Mouse (Mus musculus): ENCODE measurements around the gene Omp. TPM values are rescaled to one million over a fixed set of nuclear protein-coding genes. Genes with fewer than 3 reads are reported as not detected.

Gene Omp
- polyA plus RNA-seq, 1 experiment from 2014 or later, result 0.13 TPM

DNA sequence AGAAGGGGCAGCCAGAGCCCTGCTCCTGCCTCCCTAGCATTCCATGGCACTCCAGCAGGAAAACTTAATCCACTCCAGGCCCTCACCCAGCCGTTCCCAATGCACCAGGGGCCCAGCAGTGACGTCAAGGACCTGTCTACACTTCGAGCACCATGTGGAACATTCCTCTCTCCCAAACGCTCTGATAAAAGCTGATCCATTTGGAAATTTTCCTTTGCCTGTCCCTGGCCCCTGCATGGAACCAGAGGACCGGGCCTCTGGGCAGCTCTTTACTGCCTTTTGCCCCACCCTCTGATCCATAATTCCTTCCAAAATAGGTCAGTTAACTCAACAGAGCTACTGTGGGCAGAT lies 41.4 kb downstream of the Omp start:
- H3K27me3 ChIP-seq (ENCODE audit: low read depth, poor library complexity, severe bottlenecking), result no peaks in the 10 kb centered on the region
- peaks cover 22% of the 10 kb centered on the region for H3K4me1 ChIP-seq
- no peaks in the 10 kb centered on the region for H3K36me3 ChIP-seq
- H3K27ac ChIP-seq, result no peak overlapping the region
- whole genome bisulfite sequencing, result 66% methylated on average over 5 of the region's 5 CpGs
- H3K4me3 ChIP-seq, result no peak overlapping the region
- DNase-seq (ENCODE audit: low spot score), result no peak
- H3K9me3 ChIP-seq (replicated peaks), result no peaks in the 10 kb centered on the region

DNA sequence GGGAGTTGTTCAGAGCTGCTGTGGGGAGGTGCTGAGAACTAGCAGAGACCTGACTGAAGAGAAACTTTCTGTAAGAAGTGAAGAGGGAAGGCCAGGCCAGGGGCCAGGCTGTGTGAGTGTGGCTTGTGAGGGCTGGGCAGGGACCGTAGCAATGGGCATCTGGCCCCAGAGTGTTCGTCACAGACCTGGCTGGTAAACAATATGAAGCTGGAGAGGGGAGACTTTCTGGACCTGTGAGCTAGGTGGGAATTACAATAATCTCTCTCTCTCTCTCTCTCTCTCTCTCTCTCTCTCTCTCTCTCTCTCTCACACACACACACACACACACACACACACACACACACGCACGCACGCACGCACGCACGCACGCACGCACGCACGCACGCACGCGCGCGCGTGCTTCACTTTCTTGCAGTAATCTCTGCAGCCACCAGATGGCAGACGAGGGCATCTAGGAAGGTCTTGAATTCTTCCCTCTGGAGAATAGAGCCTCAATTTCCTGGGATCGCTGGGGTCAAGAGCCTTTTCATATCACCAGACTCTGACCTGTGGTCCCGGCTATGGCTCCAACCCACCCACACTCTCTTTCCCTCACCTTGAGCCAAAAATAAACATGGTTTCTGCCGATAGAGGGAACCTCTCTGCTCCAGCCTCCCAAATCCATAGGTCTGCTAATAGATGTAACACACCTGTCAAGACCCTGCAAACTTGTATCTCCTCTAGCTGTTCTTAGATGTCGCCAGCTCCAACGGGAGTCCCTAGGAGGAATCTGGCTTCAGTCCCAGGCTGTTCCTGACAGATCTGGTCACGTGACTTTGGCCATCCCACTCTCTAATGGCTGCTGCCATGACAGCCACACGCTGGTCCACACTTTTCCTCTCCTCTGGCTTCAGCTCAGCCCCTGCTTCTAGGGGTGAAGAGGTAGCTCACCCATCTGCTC lies 42.0 kb downstream of the Omp start:
- peak; percentile 87 for DNase-seq (ENCODE audit: low spot score)
- Histone ChIP-seq H3K36me3 (no peaks in the 10 kb centered on the region; the same call in 1 of the 2 replicates), H3K9me3 (replicated peaks) (no peaks in the 10 kb centered on the region), H3K27ac (peak overlapping the region; percentile 87), H3K27me3 (ENCODE audit: low read depth, poor library complexity, severe bottlenecking) (no peaks in the 10 kb centered on the region), H3K4me3 (peak overlapping the region; percentile 42), H3K4me1 (peaks cover 22% of the 10 kb centered on the region)
- 26% methylated on average over 17 of the region's 26 CpGs for WGBS

- no peak for DNase-seq (ENCODE audit: low spot score)
- Histone ChIP-seq H3K27ac (peak overlapping the region; percentile 87), H3K27me3 (ENCODE audit: low read depth, poor library complexity, severe bottlenecking) (no peaks in the 10 kb centered on the region), H3K4me3 (peak overlapping the region; percentile 42; the same call in 1 of the 2 replicates), H3K9me3 (replicated peaks) (no peaks in the 10 kb centered on the region), H3K36me3 (peaks cover 6% of the 10 kb centered on the region), H3K4me1 (peaks cover 22% of the 10 kb centered on the region)
- WGBS, result 93% methylated on average over 11 of the region's 11 CpGs
Measured at GRCm38 (mm10) chr7:98102488-98102887, 42.8 kb downstream of the Omp start.

- Histone ChIP-seq H3K4me1 (peaks cover 5% of the 10 kb centered on the region; the same call in 1 of the 2 replicates), H3K9me3 (replicated peaks) (no peaks in the 10 kb centered on the region), H3K36me3 (peaks cover 19% of the 10 kb centered on the region), H3K27ac (no peak overlapping the region), H3K4me3 (no peak overlapping the region), H3K27me3 (ENCODE audit: low read depth, poor library complexity, severe bottlenecking) (no peaks in the 10 kb centered on the region)
- WGBS, result 95% methylated on average over 8 of the region's 8 CpGs
- no peak for DNase-seq (ENCODE audit: low spot score)
Measured at GRCm38 (mm10) chr7:98097557-98097956, 47.7 kb downstream of the Omp start.

DNA sequence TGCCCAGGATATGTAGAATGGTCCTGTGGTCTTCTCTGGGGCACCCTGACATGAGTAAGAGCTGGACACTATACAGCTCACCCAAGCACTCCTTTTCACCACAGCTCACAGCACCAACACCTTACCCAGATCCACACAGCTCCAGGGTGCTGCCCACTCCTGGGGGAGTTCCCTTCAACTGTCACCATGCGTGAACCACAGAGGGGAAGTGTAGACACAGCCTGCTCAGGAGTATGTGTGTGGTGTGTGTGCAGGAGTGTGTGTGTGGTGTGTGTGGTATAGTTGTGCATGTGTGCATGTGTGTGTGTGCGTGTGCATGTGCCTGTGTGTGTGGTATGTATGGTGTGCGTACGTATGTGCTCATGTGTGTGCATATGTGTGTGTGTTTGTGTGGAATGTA lies 49.5 kb downstream of the Omp start:
- H3K36me3 ChIP-seq, result peaks cover 23% of the 10 kb centered on the region
- H3K9me3 ChIP-seq (replicated peaks), result no peaks in the 10 kb centered on the region
- WGBS, result 97% methylated on average over 4 of the region's 4 CpGs
- DNase-seq (ENCODE audit: low spot score), result no peak
- no peaks in the 10 kb centered on the region for H3K4me1 ChIP-seq
- H3K4me3 ChIP-seq, result no peak overlapping the region
- H3K27me3 ChIP-seq (ENCODE audit: low read depth, poor library complexity, severe bottlenecking), result no peaks in the 10 kb centered on the region
- H3K27ac ChIP-seq, result no peak overlapping the region

Other genes starting within 250 kb of the Omp start
- gene Gdpd4, start 225.5 kb downstream of the Omp start, polyA plus RNA-seq (2016; fragmentation: Nextera tagmentation; extraction: Ambion mirVana), result not detected in 2 replicates
- gene Myo7a, start 26.0 kb downstream of the Omp start, polyA plus RNA-seq (2016; fragmentation: Nextera tagmentation; extraction: Ambion mirVana), result 18.6 and 19.1 TPM in 2 replicates
- 3.4 and 4.5 TPM in 2 replicates for gene Capn5, start 32.8 kb upstream of the Omp start, polyA plus RNA-seq (2016; fragmentation: Nextera tagmentation; extraction: Ambion mirVana)
- gene B3gnt6, start 54.0 kb upstream of the Omp start, polyA plus RNA-seq (2016; fragmentation: Nextera tagmentation; extraction: Ambion mirVana), result not detected in 2 replicates
- gene Acer3, start 175.7 kb upstream of the Omp start, polyA plus RNA-seq (2016; fragmentation: Nextera tagmentation; extraction: Ambion mirVana), result 19.0 and 23.2 TPM in 2 replicates
- gene Tsku, start 215.8 kb upstream of the Omp start, polyA plus RNA-seq (2016; fragmentation: Nextera tagmentation; extraction: Ambion mirVana), result 9.5 and 11.2 TPM in 2 replicates